Mouse (Mus musculus): ENCODE results near the gene Tubb2b. TPM values are rescaled to one million over a fixed set of nuclear protein-coding genes. Genes with fewer than 3 reads are reported as not detected.

Tubb2b gene
- polyA plus RNA-seq, 1 experiment from 2014 or later = 758 TPM

DNA sequence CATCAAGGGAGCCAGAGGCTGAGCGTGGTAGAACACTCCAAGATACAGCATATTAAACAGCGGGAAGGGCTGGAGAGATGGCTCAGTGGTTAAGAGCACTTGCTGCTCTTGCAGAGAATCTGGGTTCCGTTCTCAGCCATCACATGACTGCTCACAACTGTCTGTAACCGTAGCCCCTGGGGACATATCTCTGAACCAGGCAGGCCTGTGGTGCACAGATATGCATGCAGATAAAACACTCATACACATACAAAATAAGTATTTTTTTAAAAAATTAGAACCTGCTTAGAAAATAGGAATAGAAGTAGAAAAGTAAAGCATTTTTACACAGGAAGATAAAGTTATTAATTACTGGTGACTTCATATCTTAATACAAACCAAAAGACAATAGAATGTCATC lies 11.4 kb downstream of the Tubb2b start:
- no peaks in the 10 kb centered on the region for H3K27me3 ChIP-seq (ENCODE audit: control insufficient read depth, insufficient read depth, low read length)
- DNase-seq (no peak), ATAC-seq (ENCODE audit: low FRiP score, low TSS enrichment) (no peak)
- H3K9ac ChIP-seq (replicated peaks; ENCODE audit: low read length) = no peak overlapping the region
- no peak overlapping the region for H3K27ac ChIP-seq (replicated peaks; ENCODE audit: low read depth, low read length)
- H3K4me1 ChIP-seq (ENCODE audit: control insufficient read depth, insufficient read depth, low read length) = peaks cover 14% of the 10 kb centered on the region
- WGBS = 76% methylated on average over 4 of the region's 4 CpGs
- H3K9me3 ChIP-seq (ENCODE audit: control insufficient read depth, low read length) = no peaks in the 10 kb centered on the region
- H3K36me3 ChIP-seq (ENCODE audit: control insufficient read depth, insufficient read depth, low read length) = peaks cover 8% of the 10 kb centered on the region; the same call in 1 of the 2 replicates
- no peak overlapping the region for H3K4me2 ChIP-seq (ENCODE audit: low read length)
- no peak overlapping the region for H3K4me3 ChIP-seq (replicated peaks; ENCODE audit: low read depth, low read length)

GRCm38 (mm10) chr13:34116508-34116907 lies 13.8 kb downstream of the Tubb2b start:
- Histone ChIP-seq H3K27ac (replicated peaks; ENCODE audit: low read depth, low read length) (no peak overlapping the region), H3K9ac (replicated peaks; ENCODE audit: low read length) (no peak overlapping the region), H3K9me3 (ENCODE audit: control insufficient read depth, low read length) (no peaks in the 10 kb centered on the region), H3K4me1 (ENCODE audit: control insufficient read depth, insufficient read depth, low read length) (no peaks in the 10 kb centered on the region), H3K4me3 (replicated peaks; ENCODE audit: low read depth, low read length) (no peak overlapping the region), H3K36me3 (ENCODE audit: control insufficient read depth, insufficient read depth, low read length) (no peaks in the 10 kb centered on the region), H3K27me3 (ENCODE audit: control insufficient read depth, insufficient read depth, low read length) (no peaks in the 10 kb centered on the region), H3K4me2 (ENCODE audit: low read length) (no peak overlapping the region)
- ATAC-seq (ENCODE audit: low FRiP score, low TSS enrichment) (no peak), DNase-seq (no peak)
- 88% methylated on average over 6 of the region's 6 CpGs for WGBS

DNA sequence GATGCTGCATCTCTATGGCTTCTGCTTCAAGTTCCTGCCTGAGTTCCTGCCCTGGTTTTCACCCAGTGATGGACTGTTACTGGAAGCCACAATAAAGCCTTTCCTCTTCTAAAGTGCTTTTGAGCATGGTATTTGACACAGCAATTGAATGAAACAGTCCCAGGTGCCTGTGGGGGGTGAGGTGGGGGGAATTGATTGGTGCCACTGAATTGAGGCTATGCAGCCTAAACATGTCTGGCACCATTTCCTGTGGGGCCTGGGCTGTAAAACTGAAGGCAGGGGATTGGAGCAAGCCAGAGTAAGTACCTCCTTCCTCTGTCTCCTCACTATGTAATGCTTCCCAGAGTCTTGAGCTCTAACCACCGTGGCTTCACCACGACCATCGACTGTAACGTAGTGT lies 15.6 kb downstream of the Tubb2b start:
- no peak overlapping the region for H3K27ac ChIP-seq (replicated peaks; ENCODE audit: low read depth, low read length)
- H3K9me3 ChIP-seq (ENCODE audit: control insufficient read depth, low read length) = no peaks in the 10 kb centered on the region
- H3K4me2 ChIP-seq (ENCODE audit: low read length) = no peak overlapping the region
- H3K4me1 ChIP-seq (ENCODE audit: control insufficient read depth, insufficient read depth, low read length) = no peaks in the 10 kb centered on the region
- no peak overlapping the region for H3K9ac ChIP-seq (replicated peaks; ENCODE audit: low read length)
- no peaks in the 10 kb centered on the region for H3K27me3 ChIP-seq (ENCODE audit: control insufficient read depth, insufficient read depth, low read length)
- WGBS = 94% methylated on average over 4 of the region's 4 CpGs
- DNase-seq (no peak), ATAC-seq (ENCODE audit: low FRiP score, low TSS enrichment) (no peak)
- no peak overlapping the region for H3K4me3 ChIP-seq (replicated peaks; ENCODE audit: low read depth, low read length)
- H3K36me3 ChIP-seq (ENCODE audit: control insufficient read depth, insufficient read depth, low read length) = no peaks in the 10 kb centered on the region

DNA sequence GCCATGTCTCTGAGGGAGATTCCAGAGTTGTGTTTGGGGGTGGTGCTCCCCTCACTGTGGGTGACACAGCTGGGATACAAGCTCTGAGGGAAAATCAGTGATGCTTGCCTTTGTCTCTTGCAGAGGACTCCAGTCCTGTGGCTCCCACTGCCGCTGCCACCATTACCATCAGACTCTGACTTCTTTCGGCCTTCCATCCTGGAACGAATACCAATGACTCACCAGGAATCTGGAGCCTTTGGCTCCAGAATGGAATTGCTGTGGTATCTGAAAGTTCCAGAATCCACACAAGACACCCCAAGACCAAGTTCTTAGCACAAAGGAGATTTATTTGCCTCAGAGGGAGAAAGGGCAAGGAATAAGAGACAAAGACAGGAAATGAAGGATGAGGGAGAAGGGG lies 17.2 kb downstream of the Tubb2b start:
- no peaks in the 10 kb centered on the region for H3K27me3 ChIP-seq (ENCODE audit: control insufficient read depth, insufficient read depth, low read length)
- H3K27ac ChIP-seq (replicated peaks; ENCODE audit: low read depth, low read length) = no peak overlapping the region
- DNase-seq (no peak), ATAC-seq (ENCODE audit: low FRiP score, low TSS enrichment) (no peak)
- no peak overlapping the region for H3K4me2 ChIP-seq (ENCODE audit: low read length)
- H3K36me3 ChIP-seq (ENCODE audit: control insufficient read depth, insufficient read depth, low read length) = no peaks in the 10 kb centered on the region
- H3K4me3 ChIP-seq (replicated peaks; ENCODE audit: low read depth, low read length) = no peak overlapping the region
- H3K9me3 ChIP-seq (ENCODE audit: control insufficient read depth, low read length) = no peaks in the 10 kb centered on the region
- no peak overlapping the region for H3K9ac ChIP-seq (replicated peaks; ENCODE audit: low read length)
- WGBS = 79% methylated on average over 3 of the region's 3 CpGs
- H3K4me1 ChIP-seq (ENCODE audit: control insufficient read depth, insufficient read depth, low read length) = no peaks in the 10 kb centered on the region

DNA sequence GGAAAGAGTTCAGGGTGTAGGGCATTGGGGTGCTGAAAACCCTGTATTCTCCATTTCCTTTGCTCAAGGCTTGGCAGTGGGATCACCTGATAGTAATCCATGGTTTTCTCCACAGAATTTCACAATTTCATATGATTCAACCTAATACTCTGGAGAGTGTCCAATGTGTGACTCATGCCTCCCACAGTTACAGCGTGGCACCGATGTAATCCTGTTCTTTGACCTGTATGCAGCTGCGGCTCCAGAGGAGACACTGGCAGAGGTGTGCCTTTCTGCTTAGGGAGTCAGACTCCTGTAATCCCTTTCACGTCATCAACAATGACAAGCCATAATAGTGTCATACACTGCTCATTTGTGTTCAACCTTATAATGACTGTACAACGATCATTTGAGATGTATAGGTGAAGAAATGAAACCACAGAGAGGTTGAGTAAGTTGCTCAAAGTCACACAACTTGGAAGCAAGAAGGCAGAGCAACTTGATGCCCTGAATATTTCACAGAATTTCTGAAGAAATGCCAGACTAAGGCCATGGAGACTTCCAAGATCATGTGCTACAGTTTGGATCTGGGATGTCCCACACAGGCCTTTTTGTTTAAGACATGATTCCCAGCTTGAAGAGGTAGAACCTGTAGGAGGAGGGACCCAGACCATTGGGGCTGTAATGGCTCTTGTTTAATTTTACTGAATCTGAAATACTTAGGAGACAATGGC lies 17.7 kb downstream of the Tubb2b start:
- ATAC-seq (ENCODE audit: low FRiP score, low TSS enrichment) = no peak
- Histone ChIP-seq H3K4me3 (replicated peaks; ENCODE audit: low read depth, low read length) (no peak overlapping the region), H3K9me3 (ENCODE audit: control insufficient read depth, low read length) (no peaks in the 10 kb centered on the region), H3K9ac (replicated peaks; ENCODE audit: low read length) (no peak overlapping the region), H3K27me3 (ENCODE audit: control insufficient read depth, insufficient read depth, low read length) (no peaks in the 10 kb centered on the region), H3K27ac (replicated peaks; ENCODE audit: low read depth, low read length) (no peak overlapping the region), H3K36me3 (ENCODE audit: control insufficient read depth, insufficient read depth, low read length) (no peaks in the 10 kb centered on the region), H3K4me1 (ENCODE audit: control insufficient read depth, insufficient read depth, low read length) (no peaks in the 10 kb centered on the region), H3K4me2 (ENCODE audit: low read length) (no peak overlapping the region)
- WGBS = 88% methylated on average over 5 of the region's 5 CpGs
- no peak for DNase-seq

GRCm38 (mm10) chr13:34111878-34112277 lies 18.4 kb downstream of the Tubb2b start:
- ATAC-seq (ENCODE audit: low FRiP score, low TSS enrichment) (no peak), DNase-seq (no peak)
- Histone ChIP-seq H3K9ac (replicated peaks; ENCODE audit: low read length) (no peak overlapping the region), H3K9me3 (ENCODE audit: control insufficient read depth, low read length) (no peaks in the 10 kb centered on the region), H3K4me1 (ENCODE audit: control insufficient read depth, insufficient read depth, low read length) (no peaks in the 10 kb centered on the region), H3K27me3 (ENCODE audit: control insufficient read depth, insufficient read depth, low read length) (no peaks in the 10 kb centered on the region), H3K4me2 (ENCODE audit: low read length) (no peak overlapping the region), H3K36me3 (ENCODE audit: control insufficient read depth, insufficient read depth, low read length) (no peaks in the 10 kb centered on the region), H3K4me3 (replicated peaks; ENCODE audit: low read depth, low read length) (no peak overlapping the region), H3K27ac (replicated peaks; ENCODE audit: low read depth, low read length) (no peak overlapping the region)
- WGBS = 78% methylated on average over 3 of the region's 3 CpGs

DNA sequence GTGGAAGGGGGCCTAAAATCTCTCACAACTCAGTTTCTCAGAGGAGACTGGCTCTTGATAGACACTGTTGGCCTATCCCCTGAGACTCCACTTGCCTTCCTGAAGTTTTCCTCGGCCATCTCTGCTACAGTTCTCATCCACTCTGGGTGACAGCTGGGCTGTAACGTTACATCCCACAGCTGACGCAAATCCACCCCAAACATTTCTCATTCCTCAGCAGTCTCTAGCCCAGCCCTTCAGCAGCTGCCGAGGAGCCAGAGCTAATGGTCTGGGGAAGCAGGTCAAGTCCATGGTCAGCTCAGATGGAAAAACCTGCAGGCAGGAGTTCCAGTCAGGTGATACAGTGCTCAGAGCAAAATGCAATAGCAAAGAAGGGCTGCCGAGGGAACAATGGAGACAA lies 19.2 kb downstream of the Tubb2b start:
- Histone ChIP-seq H3K9ac (replicated peaks; ENCODE audit: low read length) (no peak overlapping the region), H3K4me3 (replicated peaks; ENCODE audit: low read depth, low read length) (no peak overlapping the region), H3K27ac (replicated peaks; ENCODE audit: low read depth, low read length) (no peak overlapping the region), H3K27me3 (ENCODE audit: control insufficient read depth, insufficient read depth, low read length) (no peaks in the 10 kb centered on the region), H3K4me1 (ENCODE audit: control insufficient read depth, insufficient read depth, low read length) (no peaks in the 10 kb centered on the region), H3K36me3 (ENCODE audit: control insufficient read depth, insufficient read depth, low read length) (no peaks in the 10 kb centered on the region), H3K9me3 (ENCODE audit: control insufficient read depth, low read length) (no peaks in the 10 kb centered on the region), H3K4me2 (ENCODE audit: low read length) (no peak overlapping the region)
- no peak for ATAC-seq (ENCODE audit: low FRiP score, low TSS enrichment)
- WGBS = 70% methylated on average over 5 of the region's 5 CpGs
- DNase-seq = no peak

DNA sequence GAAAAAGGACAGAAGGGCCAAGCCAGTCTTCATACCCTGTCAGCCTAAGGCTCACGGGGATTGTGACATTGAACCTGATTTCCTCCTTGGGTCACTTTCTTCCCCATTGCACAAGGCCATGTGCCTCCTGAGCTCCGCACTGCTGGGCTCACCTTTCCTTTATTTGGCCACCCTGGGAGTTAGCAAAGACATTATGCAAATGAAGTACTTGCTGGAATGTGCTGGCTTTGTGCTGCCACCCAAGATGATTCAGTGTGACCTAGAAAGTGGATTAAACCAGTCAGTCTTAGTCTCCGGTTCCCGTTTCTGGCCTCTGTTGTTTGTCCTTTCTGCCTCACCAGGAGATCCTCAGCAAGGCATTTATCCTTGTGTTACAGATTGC lies 20.6 kb downstream of the Tubb2b start:
- Histone ChIP-seq H3K4me1 (ENCODE audit: control insufficient read depth, insufficient read depth, low read length) (no peaks in the 10 kb centered on the region), H3K36me3 (ENCODE audit: control insufficient read depth, insufficient read depth, low read length) (no peaks in the 10 kb centered on the region), H3K27me3 (ENCODE audit: control insufficient read depth, insufficient read depth, low read length) (no peaks in the 10 kb centered on the region), H3K27ac (replicated peaks; ENCODE audit: low read depth, low read length) (no peak overlapping the region), H3K4me3 (replicated peaks; ENCODE audit: low read depth, low read length) (no peak overlapping the region), H3K9ac (replicated peaks; ENCODE audit: low read length) (no peak overlapping the region), H3K9me3 (ENCODE audit: control insufficient read depth, low read length) (no peaks in the 10 kb centered on the region), H3K4me2 (ENCODE audit: low read length) (no peak overlapping the region)
- WGBS = 9% methylated on average over 4 of the region's 4 CpGs
- no peak for ATAC-seq (ENCODE audit: low FRiP score, low TSS enrichment)
- DNase-seq = no peak

GRCm38 (mm10) chr13:34109035-34109676 lies 21.1 kb downstream of the Tubb2b start:
- no peak for ATAC-seq (ENCODE audit: low FRiP score, low TSS enrichment)
- no peaks in the 10 kb centered on the region for H3K27me3 ChIP-seq (ENCODE audit: control insufficient read depth, insufficient read depth, low read length)
- WGBS = 55% methylated on average over 4 of the region's 4 CpGs

More at GRCm38 (mm10) chr13:34109035-34109676, 21.1 kb downstream of the Tubb2b start:
- Histone ChIP-seq H3K4me2 (ENCODE audit: low read length) (no peak overlapping the region), H3K9me3 (ENCODE audit: control insufficient read depth, low read length) (no peaks in the 10 kb centered on the region), H3K4me3 (replicated peaks; ENCODE audit: low read depth, low read length) (no peak overlapping the region), H3K9ac (replicated peaks; ENCODE audit: low read length) (no peak overlapping the region), H3K36me3 (ENCODE audit: control insufficient read depth, insufficient read depth, low read length) (no peaks in the 10 kb centered on the region), H3K4me1 (ENCODE audit: control insufficient read depth, insufficient read depth, low read length) (no peaks in the 10 kb centered on the region), H3K27ac (replicated peaks; ENCODE audit: low read depth, low read length) (no peak overlapping the region)
- DNase-seq = no peak

Data from midbrain, embryonic 14.5 days (tissue).